Mouse (Mus musculus): Measurements from ENCODE around the gene Usp43.
A peak's percentile ranks its signal among the peaks of the same experiment; 100 is the strongest.

Gene Usp43

DNA sequence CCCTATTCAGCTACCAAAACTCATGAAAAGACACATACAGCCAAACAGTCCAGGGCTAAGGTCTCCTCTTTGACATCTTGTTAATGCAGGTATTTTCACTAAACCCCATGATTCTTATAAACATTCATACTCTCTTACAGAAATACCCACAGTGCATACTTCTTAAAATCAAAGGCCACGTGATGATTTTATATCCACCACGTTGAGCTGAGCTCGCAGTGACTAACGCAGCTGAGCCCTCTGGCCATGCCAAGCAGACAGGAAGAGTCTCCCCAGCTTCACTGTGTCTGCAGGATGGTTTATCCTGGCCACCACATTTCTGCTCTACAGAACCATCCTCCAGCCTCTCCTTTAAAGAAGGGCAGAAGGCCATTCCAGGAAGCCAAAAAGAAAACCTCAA is 18.2 kb downstream of the Usp43 start:
- DNase-seq (ENCODE audit: low read depth, low spot score), result no peak

DNA sequence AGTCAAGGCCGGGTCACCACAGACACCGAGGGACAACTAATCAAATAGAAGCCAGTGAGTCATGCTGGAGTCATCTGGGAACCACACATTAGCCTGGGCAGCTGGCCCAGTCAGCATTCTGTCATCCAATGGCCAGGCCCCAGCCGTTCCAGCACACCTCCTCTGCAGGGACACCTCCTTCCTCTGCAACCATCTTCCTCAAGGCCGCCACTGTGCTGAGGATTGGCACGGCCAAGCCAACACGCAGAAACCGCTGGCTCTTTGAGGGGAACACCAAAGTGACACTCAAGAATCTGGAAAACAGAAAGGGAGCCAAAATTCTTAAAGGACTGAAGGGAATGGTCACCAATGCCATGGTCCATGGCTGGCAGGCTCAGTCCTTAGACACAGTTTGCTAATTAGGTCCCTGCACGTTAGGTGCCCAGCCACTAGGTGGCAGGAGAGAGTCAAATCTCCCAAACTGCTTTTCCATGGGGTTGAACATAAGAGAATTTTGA is 24.8 kb downstream of the Usp43 start:
- peak; percentile 69 for DNase-seq (ENCODE audit: low read depth, low spot score)

DNA sequence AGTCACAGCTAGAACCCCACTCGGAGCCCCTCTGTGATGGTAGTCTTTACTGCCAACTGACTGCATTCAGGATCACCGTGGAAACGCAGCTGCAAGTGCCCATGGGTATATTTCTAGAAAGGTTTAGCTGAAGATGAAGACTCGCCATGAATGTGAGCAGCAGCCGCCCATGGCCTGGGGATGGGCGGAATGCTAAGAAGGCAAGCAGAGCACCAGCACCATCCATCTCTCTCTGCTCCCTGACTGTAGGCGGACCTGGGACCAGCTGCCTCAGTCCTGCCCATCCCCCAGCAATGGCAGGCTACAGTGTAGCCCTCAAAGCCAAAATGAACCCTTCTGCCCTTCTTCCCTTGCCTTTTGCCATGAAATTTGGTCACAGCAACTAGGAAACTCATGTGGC is 26.3 kb downstream of the Usp43 start:
- no peak for DNase-seq (ENCODE audit: low read depth, low spot score)

DNA sequence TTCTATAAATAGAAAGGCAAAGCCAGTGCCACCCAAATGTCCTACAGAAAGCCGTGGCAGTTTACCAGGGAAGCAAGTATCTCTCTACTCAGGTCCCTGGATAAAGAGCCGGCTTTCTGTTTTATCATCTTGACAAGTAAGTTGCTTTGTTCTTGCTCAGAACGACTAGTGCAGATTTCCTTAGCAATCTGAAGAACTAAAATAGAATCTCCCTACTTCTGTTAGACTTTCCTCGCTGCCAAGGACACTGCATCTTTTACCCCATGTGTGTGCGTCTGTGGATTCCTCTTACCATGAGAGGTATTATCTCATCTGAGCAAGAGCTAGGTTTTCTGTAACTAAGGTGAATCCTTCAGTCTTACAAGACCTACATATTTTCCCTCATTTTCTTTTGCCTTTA is 33.4 kb downstream of the Usp43 start:
- no peak for DNase-seq (ENCODE audit: low read depth, low spot score)

DNA sequence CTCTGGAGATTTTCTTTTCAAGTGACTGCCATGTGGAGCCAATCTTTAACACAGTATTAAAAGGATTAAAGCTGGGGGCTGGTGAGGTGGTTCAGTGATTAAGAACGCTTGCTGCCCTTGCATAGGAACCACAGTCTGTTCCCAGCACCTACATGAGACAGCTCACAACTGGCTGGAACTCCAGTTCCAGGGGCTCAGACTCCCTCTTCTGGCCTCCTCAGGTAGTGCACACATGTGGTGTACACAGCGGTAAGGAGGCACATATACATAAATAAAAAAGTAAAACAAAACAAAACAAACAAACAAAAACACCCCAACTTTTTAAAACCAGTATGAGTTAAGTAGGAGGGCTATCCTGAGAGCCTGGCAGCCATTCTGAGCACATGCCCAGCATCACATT is 36.0 kb downstream of the Usp43 start:
- DNase-seq (ENCODE audit: low read depth, low spot score), result no peak

DNA sequence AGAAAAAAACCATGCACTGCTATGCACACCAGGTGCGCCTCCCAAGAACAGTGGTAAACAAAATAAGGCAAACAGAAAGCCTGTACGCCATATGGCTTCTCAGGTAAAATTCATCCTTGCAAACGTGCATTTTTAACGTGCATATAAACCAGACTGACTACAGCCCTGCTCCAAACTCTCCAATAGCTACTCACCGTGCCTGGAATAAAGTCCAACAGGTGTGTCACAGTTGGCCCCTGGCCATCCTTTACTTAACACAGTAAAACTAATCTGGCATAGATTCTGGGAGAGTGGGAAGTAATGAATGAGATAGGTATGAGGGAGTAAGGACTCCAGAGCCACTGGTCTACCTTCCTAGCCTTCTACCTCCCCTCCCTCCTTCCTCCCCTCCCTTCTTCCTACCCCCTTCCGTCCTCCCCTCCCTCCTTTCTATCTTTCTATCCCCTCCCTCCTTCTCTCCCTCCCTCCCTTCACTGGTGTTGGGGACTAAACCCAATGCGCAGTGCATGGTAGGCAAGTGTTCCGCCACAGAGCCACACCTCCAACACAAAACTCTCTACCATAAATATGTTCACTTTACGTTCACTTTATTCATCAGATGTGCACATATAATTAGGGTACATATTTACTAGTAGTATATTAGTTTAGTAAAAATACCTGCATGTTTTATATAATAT is 56.3 kb downstream of the Usp43 start:
- DNase-seq (ENCODE audit: low read depth, low spot score), result no peak

DNA sequence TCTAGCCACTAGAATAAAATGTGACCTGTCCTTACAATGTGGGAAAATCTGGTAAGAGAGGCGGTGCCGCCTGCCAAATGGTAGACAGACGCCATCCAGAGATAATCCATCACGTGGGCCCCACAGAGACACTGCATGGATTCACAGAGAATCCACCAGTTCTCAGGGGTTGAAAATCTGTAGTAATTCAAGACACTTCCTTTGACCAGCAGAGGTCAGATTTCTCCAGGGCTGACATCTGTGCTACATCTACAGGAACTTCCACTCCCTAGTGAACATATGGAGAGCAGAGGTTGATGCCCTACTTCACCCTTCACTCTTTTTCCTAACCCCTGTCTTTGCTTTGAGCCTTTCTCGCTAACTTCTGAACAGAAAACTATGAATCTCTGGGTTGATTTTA is 56.9 kb downstream of the Usp43 start:
- DNase-seq (ENCODE audit: low read depth, low spot score), result no peak

DNA sequence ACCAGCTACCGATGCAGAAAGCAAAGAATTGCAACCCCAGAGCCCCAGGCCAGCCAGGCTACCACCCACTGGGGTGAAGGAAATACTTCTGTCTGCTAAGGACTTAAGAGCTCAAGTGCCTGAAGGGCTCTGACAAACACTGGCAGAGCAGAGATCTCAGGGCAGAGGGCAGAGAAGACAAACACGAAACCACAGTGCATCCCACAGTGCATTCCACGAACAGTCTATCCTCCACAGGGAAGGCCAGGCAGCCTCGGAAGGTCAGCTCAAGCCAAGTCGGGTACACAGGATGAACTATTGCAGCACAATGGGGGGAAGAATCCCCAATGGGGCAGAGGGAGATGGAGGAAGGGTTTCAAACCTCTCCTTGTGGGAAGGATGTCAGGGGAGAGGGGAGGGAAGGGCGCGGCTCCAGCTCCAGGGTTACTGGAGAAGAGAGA is 60.5 kb downstream of the Usp43 start:
- DNase-seq (ENCODE audit: low read depth, low spot score), result no peak

DNA sequence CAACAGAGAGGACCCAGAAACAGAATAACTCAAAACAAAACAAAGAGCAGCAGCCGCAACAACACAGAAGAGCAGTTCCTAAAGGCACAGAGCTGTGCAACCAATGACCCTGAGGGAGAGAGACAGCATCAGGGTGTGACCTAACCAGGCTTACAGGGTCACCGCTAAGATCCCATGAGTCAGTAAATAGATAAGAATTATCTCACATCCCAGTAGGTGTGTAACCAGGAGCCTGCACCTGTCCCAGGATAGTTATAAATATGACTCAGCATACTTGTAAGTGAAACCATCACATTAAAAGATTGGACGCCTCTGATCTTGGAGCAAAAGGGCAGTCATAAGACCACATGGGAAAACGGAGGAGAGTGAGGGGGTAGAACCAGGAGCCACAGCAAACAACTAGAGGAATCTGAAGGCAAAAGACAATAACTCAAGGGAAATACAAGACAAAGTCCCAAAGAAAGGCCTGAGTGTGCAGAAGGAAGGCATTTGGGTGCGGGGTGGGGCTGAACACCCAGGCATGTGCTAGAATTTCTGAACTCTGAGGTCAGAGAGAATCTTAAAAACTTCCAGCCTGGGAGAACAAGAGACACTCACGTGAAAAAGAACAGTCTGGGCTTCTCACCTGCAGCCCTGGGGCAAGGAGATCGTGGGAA is 61.1 kb downstream of the Usp43 start:
- DNase-seq (ENCODE audit: low read depth, low spot score), result no peak

DNA sequence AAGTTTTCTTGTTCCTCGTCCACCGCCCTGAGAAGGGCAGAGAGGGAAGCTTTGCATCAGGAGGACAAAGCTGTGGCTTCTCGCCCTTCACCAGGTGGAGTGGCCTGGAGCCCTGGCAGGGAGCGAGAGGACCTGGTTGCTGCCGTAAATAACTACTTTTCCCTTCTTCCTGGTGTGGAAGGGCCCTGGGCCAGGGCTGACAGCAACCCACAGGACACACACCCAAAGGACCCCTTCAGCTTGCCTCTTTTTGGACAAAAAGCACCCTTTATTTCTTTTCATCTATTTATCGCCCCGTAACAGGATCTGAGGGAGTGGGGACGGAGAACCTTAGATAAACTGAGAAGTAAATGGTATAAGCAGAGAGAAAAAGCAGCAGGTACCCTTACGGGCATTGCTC is 63.4 kb downstream of the Usp43 start:
- no peak for DNase-seq (ENCODE audit: low read depth, low spot score)

DNA sequence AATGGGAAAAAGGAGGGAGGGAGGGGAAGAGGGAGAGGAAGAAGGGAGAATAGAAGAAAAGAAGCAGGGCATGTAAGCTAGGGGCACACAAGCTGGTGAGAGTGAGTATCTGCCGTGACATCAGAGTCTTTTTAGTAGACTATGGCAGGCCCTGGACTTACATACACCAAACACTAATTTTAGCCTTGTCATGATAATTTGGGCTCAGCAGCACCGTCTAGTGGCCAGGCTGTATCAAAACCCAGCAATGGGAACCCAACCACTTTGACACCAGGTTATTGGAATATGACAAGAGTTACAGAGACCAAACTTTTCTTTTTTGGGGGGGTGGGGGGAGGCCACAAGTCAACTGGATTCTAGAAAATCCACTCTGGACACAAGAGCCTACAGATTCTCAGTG is 66.9 kb downstream of the Usp43 start:
- DNase-seq (ENCODE audit: low read depth, low spot score), result peak; percentile 18

DNA sequence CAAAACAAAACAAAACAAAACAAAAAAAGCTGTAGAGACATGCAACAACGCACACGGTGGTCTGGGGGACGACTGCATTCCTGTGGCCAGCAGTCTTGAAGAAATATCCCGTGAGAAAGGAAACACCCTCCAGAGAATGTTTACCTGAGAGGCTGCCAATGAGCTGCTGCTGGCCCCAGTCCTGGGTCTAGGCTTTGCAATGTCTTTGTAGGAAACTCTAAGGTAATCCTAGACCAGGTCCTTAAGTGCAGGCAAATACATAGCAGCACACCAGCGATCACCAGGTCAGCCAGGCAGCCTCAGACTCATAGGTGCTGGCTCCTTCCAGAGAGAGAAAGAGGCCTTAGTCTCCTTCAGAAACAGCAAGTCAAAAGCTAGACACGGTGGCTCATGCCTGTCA is 68.0 kb downstream of the Usp43 start:
- no peak for DNase-seq (ENCODE audit: low read depth, low spot score)

DNA sequence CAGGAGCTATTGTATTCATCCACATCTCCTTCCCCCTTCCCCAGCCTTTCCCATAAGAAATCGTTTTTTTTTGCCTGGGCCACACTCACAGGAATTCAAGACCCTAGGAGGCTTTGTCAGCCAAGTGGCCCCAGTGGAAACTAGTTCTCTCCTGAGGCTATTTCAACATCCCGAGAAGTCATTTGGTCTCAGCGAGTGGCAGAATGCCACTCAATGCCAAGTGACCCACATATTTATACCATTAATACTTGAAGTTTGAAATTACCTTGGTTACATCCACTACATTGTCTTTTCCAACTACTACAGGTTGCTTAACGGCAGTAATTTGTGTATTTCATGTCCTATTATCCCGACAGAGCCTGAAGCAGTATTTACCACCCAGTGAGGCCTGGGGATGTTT is 70.2 kb downstream of the Usp43 start:
- DNase-seq (ENCODE audit: low read depth, low spot score), result no peak

DNA sequence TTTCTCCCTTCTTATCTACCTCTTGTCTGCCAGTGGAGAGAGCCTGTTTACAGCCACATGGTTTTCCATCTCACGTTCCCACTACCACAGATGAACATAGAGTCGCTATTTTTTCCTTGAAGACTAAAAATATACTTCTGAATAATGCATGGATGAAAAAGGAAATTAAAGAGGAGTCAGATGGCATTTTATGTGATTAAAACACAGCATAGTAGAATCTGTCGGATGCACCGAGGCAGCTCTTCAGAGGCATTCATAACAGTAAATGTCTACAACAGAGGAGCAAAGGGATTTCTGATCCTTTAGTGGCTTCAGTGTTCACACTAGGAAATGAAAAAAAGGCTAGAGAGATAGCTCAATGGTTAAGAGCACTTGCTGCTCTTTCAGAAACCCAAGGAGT is 76.8 kb downstream of the Usp43 start:
- DNase-seq (ENCODE audit: low read depth, low spot score), result no peak

DNA sequence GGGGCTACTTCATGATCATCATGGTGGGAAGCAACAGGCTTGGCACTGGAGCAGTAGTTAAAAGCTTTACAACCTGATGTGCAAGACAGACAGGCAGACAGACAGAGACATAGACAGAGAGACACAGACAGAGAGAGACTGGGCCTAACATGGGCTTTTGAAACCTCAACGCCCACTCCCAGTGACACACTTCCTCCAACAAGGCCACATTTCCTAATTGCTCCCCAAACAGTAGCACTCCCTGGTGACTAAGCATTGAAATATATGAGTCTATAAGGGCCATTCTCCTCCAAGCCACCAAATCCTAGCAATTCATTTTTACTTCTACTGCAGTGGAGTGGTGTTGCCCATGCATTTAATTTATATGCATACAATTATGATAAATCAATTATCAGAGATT is 82.1 kb downstream of the Usp43 start:
- DNase-seq (ENCODE audit: low read depth, low spot score), result no peak

DNA sequence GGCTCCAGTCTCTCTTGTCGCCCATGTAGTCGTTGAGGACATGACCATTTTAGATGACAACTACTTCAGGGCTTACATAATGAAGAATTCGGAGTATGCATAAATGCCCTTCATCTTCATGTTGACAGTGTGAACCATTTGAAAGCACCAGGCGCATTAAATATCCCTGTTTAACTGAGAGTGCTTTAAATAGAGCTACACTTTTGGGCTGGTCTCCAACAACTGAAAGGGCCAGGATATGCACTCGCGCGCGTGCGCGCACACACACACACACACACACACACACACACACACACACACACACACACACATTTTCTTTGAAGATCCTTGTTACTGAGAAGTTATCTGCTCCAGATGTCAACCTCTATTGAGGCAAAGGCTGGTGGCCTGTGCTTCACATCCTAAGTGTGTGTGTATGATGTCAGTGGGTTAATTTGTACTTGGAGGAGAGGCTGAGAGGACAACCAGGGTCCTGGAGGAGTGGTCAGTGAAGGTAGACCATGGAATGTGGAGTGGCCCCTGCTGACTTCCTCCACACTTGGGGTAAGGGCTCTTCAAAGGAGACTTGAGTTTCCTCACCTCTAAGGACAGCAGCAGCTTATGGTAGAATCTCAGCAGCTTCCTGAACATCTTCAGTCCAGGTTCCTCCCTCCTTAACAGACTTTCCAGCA is 86.4 kb downstream of the Usp43 start:
- DNase-seq (ENCODE audit: low read depth, low spot score), result no peak

DNA sequence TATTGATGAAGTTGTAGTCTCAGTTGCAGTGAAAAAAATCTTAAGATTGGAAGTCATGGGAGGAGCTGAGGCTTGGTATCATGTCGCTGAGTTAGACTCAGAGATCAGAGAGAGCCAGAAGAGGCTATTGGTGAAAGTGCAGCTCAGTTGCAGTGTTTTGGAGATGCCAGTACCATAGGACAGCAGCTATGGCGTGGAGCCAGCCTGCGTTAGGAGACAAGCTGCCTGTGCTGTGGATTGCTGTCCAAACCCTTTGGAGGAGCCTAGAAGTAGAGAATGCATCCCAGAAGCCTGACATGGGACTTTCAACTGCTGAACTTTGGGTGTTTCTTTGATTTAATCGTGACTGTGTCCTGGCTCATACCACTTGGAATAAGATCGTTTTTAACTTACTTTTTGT is 90.1 kb downstream of the Usp43 start:
- no peak for DNase-seq (ENCODE audit: low read depth, low spot score)

DNA sequence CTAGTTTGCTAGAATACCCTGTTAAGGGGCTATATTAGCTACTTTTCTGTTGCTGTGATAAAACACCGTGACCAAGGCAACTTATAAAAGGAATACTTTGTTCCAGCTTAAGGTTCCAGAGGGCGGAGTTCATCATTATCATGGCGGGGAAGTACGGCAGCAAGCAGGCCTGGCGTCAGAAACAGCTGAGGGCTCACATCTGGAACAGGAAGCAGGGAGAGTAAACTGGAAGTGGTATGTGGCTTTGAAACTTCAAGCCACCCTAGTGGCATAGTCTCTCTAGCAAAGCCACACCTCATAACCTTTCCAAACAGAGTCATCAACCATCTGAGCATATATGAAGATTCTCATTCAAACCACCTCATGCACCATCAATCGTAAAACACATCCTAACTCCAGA is 92.4 kb downstream of the Usp43 start:
- DNase-seq (ENCODE audit: low read depth, low spot score), result no peak

DNA sequence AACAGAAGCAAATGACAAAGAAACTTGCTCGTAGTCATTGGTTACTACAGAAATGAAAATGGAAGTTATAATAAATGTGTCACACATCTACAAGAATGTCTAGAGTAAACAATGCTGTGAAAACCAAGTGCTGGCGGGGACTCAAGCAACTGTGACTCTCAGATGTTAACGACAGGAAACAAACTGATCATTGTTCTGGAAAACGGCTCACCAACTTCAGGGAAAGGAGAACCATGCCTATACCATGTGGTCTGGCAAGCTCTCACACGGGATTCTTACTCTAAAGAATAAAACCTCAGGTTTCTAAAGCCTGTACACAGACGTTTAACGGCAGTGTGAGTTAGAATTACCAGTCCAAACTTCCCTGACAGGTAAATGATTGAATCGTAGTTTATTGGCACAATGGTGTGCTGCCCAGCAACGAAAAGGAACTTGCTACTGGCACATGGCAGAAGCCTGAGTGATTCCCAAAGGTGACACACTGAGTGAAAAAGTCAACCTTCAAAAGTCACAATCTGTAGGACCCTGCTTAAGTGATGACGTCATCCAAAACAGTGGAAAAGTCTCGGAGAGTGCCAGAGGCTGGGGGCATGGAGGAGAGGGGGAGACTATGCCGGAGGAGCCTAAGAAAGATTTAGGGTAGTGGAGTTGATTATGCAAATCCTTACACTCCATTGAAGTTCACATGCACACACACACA is 93.4 kb downstream of the Usp43 start:
- no peak for DNase-seq (ENCODE audit: low read depth, low spot score)

DNA sequence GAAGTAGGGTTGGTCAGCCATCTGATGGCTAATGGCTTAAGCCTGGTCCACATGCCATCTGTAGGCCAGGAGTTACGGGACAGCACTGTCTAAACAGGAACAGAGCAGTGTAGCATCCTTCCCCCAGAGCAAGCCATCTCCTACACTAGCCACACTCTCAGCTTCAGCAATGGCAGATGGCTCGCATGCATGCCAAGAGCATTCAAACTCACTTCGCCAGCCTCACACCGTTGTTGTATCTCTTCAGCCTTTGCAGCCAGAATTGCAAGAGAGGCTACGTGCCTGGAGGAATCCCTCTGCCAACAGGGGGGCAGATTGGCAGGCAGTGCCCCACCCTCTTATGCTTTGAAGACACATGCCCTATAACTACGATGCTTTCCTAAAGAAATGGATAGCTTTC is 100.4 kb downstream of the Usp43 start:
- no peak for DNase-seq (ENCODE audit: low read depth, low spot score)

DNA sequence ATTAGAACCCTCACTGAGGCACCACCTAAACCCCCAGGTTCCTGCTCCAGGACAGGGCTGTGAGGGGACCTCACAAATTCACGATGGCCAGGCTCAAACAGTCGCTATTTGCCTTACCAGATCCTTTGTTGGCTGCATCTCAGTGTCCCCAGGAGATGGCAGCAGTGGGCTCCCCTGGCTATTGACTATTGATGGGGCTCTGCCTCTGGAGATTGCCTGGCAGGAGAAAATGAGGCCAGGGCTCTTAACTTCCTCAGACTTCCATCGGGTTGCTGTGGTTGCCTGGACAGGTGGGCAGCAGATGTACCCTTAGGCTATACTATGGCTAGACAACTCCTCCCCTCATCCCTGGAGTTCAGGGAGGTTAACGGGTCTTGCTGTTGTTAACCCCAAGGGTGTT is 101.7 kb downstream of the Usp43 start:
- DNase-seq (ENCODE audit: low read depth, low spot score), result peak; percentile 3

DNA sequence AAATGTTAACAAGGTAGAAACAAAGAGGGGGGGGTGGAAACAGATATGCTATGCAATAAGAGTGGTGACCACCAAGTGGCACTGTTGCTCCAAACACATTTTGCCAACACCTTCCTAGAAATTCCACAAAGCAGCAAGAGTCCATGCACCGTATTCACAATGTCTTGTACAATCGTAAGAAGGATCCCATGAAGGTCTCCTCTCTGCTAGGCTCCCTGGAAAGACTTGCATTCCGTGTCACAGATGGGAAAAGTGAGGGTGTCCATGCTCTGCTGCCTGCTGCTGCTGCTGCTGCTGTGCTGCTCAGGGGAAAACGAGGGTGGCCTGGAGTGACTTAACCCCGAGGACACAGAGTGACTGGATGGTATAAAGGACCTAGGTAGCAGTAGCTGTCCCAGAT is 102.3 kb downstream of the Usp43 start:
- no peak for DNase-seq (ENCODE audit: low read depth, low spot score)
